Mouse (Mus musculus) forebrain, embryonic 16.5 days (tissue): ENCODE results near the gene Capn2. TPM values are rescaled to one million over a fixed set of nuclear protein-coding genes. Genes with fewer than 3 reads are reported as not detected.

ENCODE experiments used
- ATAC-seq: fragments of 200-750 bp; cut with Nextera tagmentation; 2 replicates; pipeline ENCODE4 v1.8.0; 2017; ENCODE audit warnings: mild to moderate bottlenecking, moderate library complexity
- H3K27ac ChIP-seq: fragments of 300-500 bp; sonication (generic); 2 replicates; pipeline ENCODE4 v1.5.1; 2014; ENCODE audit warnings: low read length, control low read depth
- H3K27me3 ChIP-seq: fragments of 300-500 bp; sonication (generic); replicated peaks from 2 replicates; pipeline ENCODE4 v1.6.1; 2014; ENCODE audit warnings: low read length; ENCODE audit not compliant: control insufficient read depth, insufficient read depth
- H3K36me3 ChIP-seq: fragments of 300-500 bp; sonication (generic); 2 replicates; pipeline ENCODE4 v1.6.1; 2014; ENCODE audit not compliant: control insufficient read depth, insufficient read depth
- H3K4me1 ChIP-seq: fragments of 300-500 bp; sonication (generic); replicated peaks from 2 replicates; pipeline ENCODE4 v1.6.1; 2014; ENCODE audit warnings: low read length; ENCODE audit not compliant: control insufficient read depth, insufficient read depth
- H3K4me2 ChIP-seq: fragments of 300-500 bp; sonication (generic); 2 replicates; pipeline ENCODE4 v1.6.1; 2014; ENCODE audit warnings: mild to moderate bottlenecking, low read length, control low read depth
- H3K4me3 ChIP-seq: fragments of 300-500 bp; sonication (generic); replicated peaks from 2 replicates; pipeline ENCODE4 v1.5.1; 2014; ENCODE audit warnings: mild to moderate bottlenecking, low read length, control low read depth
- H3K9ac ChIP-seq: fragments of 300-500 bp; sonication (generic); replicated peaks from 2 replicates; pipeline ENCODE4 v1.6.1; 2014; ENCODE audit warnings: low read depth, low read length, control low read depth
- H3K9me3 ChIP-seq: fragments of 300-500 bp; sonication (generic); 2 replicates; pipeline ENCODE4 v1.6.1; 2016; ENCODE audit warnings: low read length; ENCODE audit not compliant: control insufficient read depth
- whole genome bisulfite sequencing: fragments of 180-500 bp; shearing (Covaris S2); extraction: QIAGEN DNeasy Blood & Tissue Kit; methylation state at CpG from one replicate; pipeline ENCODE4 v1.1.7; 2014; 5-methylcytosine and 5-hydroxymethylcytosine counted together
- polyA plus RNA-seq: library from polyadenylated mRNA; unstranded; fragments of >200 nt; fragmentation: Nextera tagmentation; extraction: Ambion mirVana; gene quantifications from 2 replicates; pipeline ENCODE4 v1.2.1, GENCODE M21; 2015

Capn2 gene
- polyA plus RNA-seq, 1 experiment from 2014 or later, result 70.3 TPM

DNA sequence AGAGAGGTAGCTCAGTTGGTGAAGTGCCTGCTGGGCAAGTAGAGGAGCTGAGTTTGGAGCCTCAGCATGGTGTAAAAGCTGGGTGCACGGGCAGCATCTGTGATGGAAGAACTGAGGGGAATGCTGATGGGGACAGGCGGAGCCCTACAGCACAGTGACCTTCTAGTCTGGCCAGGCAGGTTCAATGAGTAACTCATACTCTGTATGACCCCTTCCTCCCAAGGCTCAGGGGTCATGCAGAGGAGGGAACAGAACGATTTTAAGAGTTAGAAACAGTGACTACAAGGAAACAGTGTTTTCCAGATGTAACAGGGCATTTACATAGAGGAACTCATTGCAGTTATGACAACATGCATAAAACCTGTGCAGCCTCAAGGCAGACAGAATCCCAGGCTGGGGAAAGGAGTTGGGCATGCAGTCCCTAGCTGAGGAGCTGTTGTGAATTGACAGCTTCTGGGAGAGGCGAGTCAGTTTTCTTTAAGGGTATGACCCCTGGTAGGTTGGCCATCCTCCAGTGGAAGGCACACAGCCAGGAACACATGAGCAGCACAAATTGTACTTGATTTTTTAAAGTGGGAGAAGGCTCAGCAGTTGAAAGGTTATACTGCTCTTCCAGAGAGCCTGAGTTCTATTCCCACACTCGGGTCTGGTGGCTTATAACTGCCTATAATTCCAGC lies 77.7 kb downstream of the Capn2 start:
- no peak for ATAC-seq
- Histone ChIP-seq H3K4me2 (no peak overlapping the region), H3K9ac (no peak overlapping the region), H3K9me3 (no peaks in the 10 kb centered on the region), H3K27ac (no peak overlapping the region), H3K27me3 (no peaks in the 10 kb centered on the region), H3K4me3 (no peak overlapping the region), H3K4me1 (no peaks in the 10 kb centered on the region), H3K36me3 (peaks cover 32% of the 10 kb centered on the region)
- WGBS, result 73% methylated on average over 5 of the region's 5 CpGs

DNA sequence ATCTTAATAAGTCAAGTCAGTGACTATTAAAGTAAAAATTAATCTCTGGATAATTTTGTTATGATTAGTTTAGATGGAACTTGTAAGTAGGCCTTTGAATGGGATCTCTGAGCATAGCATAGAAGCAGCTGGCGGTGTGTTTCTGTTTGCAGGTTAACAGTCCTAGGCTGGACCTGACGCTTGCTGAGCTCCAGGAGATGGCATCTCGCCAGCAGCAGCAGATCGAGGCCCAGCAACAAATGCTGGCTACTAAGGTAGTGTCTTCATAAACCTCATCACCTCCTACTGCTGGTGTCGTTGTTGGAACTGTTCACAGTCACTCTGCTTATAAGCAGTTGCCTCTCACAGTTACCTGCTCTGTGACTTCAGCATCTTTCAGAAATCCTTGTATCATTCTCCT lies 80.7 kb downstream of the Capn2 start:
- no peak for ATAC-seq
- peaks cover 30% of the 10 kb centered on the region for H3K36me3 ChIP-seq
- no peak overlapping the region for H3K4me3 ChIP-seq
- H3K4me1 ChIP-seq, result no peaks in the 10 kb centered on the region
- 69% methylated on average over 5 of the region's 5 CpGs for WGBS
- no peak overlapping the region for H3K4me2 ChIP-seq
- H3K27me3 ChIP-seq, result no peaks in the 10 kb centered on the region
- no peaks in the 10 kb centered on the region for H3K9me3 ChIP-seq
- H3K9ac ChIP-seq, result no peak overlapping the region
- no peak overlapping the region for H3K27ac ChIP-seq

DNA sequence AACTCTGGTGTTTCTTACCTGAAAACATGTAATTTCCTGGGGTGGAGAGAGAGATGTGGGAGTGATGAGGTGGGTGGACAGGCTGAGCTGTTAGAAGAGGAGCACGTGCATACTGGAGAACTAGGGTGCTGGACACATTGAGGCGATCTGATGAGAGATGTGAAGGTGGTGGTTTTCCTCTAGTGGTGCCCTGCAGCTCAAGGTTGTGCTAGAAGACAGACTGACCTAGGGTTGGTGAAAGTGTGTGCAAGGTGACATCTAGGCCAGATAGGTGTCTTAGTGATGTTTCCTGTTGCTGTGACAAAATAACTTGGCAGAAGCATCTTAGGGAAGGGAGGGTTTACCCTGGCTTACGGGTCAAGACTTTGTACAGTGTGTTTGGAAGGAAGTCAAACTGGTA lies 85.3 kb downstream of the Capn2 start:
- H3K36me3 ChIP-seq, result peaks cover 21% of the 10 kb centered on the region
- WGBS, result 100% methylated on average over 3 of the region's 3 CpGs

DNA sequence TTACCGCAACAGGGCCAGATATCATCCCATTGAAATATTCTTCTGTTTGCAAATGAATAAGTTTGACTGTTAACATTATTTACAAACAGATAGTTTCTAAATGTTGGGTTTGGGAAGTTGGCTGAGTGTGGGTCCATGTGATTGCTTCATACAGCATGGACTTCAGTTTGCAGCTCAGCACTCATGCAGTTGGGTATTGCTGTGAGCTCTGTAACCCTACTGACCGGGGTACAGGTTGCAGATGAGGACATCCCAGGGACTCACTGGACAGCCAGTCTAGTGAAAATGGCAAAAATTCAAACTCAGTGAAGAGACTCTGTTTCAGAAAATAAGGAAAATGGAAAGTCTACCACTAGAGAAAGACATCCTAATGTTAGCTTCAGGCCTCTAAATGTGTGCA lies 86.7 kb downstream of the Capn2 start:
- H3K4me1 ChIP-seq, result peaks cover 3% of the 10 kb centered on the region
- no peak for ATAC-seq
- H3K9me3 ChIP-seq, result no peaks in the 10 kb centered on the region
- H3K27ac ChIP-seq, result no peak overlapping the region
- no peaks in the 10 kb centered on the region for H3K27me3 ChIP-seq
- no peak overlapping the region for H3K9ac ChIP-seq
- no peak overlapping the region for H3K4me2 ChIP-seq
- H3K36me3 ChIP-seq, result peaks cover 17% of the 10 kb centered on the region
- no peak overlapping the region for H3K4me3 ChIP-seq
- 98% methylated on average over 2 of the region's 2 CpGs for WGBS

More for the DNA sequence above, 85.3 kb downstream of the Capn2 start:
- ATAC-seq, result no peak
- Histone ChIP-seq H3K27ac (no peak overlapping the region), H3K4me2 (no peak overlapping the region), H3K4me3 (no peak overlapping the region), H3K9me3 (no peaks in the 10 kb centered on the region), H3K27me3 (no peaks in the 10 kb centered on the region), H3K9ac (no peak overlapping the region), H3K4me1 (no peaks in the 10 kb centered on the region; the same call in 1 of the 2 replicates)

DNA sequence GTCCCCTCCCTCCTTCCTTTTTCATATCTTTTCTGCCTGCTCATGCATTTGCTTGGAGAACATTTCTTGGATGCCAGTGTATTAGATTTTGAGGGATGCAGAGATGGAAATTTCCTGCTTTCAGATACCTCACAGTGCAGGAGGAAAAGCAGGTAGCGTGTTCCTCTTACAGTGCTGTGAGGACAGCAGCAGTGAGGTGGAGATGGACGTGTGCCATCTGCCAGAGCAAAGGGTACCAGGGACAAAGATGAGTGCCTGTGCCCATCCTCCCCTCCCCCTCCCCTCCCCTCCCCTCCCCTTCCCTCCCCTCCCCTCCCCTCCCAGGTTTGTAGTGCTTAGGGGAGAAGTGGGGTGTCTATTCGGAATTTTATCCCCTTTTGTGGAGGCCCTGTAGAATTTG lies 87.6 kb downstream of the Capn2 start:
- H3K36me3 ChIP-seq, result peaks cover 12% of the 10 kb centered on the region
- no peaks in the 10 kb centered on the region for H3K9me3 ChIP-seq
- H3K4me3 ChIP-seq, result no peak overlapping the region
- no peak overlapping the region for H3K4me2 ChIP-seq
- H3K9ac ChIP-seq, result no peak overlapping the region
- 82% methylated on average over 3 of the region's 3 CpGs for WGBS
- no peak overlapping the region for H3K27ac ChIP-seq
- no peak for ATAC-seq
- no peaks in the 10 kb centered on the region for H3K27me3 ChIP-seq
- H3K4me1 ChIP-seq, result peaks cover 8% of the 10 kb centered on the region

DNA sequence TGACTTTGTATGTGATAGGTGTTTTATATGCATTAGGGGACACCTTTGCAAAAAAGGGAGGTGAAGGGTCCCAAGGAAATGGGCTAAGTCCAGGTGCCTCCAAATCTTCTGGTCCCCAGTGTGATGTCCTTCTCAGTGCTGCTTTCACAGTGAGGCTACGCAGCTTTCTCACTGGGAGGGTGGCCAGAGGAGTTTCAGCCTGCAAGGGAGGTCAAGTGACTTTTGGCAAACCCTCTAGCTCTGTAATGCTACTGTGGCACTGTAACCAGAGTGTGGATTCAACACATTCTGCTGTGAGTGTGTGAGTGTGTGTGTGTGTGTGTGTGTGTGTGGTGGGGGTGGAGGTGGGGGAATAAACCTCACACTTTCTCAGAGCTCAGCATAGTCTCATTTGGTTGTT lies 90.0 kb downstream of the Capn2 start:
- Histone ChIP-seq H3K27me3 (no peaks in the 10 kb centered on the region), H3K9ac (no peak overlapping the region)
- no peak for ATAC-seq

DNA sequence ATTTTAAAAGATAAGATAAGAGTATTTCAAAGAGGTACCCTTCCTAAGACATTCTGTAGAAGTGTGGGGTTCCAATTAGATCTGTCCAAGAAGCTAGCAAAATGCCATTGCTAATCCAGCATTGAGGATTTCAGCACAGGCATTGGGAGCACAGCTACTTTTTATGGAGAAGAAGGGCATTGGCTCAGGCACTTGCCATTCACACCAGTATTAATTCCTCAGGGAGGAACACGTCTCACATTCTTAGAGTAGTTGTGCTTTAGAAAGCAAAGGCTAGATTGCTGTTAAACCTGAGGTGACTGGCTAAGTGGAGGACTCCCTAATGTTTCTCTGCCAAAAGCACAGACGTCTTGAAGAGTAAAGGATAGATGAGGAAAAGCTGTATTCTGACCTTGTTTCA lies 91.0 kb downstream of the Capn2 start:
- Histone ChIP-seq H3K27ac (no peak overlapping the region), H3K36me3 (no peaks in the 10 kb centered on the region), H3K4me3 (no peak overlapping the region), H3K9me3 (no peaks in the 10 kb centered on the region), H3K4me1 (peaks cover 8% of the 10 kb centered on the region), H3K27me3 (no peaks in the 10 kb centered on the region), H3K4me2 (no peak overlapping the region), H3K9ac (no peak overlapping the region)
- 26% methylated on average over 2 of the region's 2 CpGs for WGBS
- ATAC-seq, result no peak

More for the DNA sequence above, 90.0 kb downstream of the Capn2 start:
- 64% methylated on average over 1 of the region's 1 CpGs for WGBS
- peaks cover 8% of the 10 kb centered on the region for H3K4me1 ChIP-seq
- no peaks in the 10 kb centered on the region for H3K9me3 ChIP-seq
- H3K4me2 ChIP-seq, result no peak overlapping the region
- no peak overlapping the region for H3K4me3 ChIP-seq
- H3K36me3 ChIP-seq, result peaks cover 4% of the 10 kb centered on the region; the same call in 1 of the 2 replicates
- H3K27ac ChIP-seq, result no peak overlapping the region

DNA sequence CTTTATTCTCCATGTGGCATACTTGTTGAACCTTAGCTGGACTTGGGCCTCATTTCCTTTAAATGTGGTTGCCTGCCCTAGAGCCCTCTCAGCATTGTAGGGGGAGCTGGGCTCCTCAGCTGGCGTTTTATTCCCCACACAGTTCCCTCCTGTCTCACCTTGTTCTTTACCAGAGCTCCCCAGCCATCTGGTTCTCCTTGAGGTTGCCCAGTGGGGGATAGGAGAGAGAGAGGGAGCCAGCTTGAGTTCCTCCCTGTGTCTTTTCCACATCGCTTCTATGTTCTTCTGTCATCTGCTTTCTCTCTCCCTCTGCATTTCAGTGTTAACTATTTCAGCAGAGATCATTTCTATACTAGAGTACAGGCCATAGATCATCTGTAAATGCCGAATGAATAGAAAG lies 92.2 kb downstream of the Capn2 start:
- H3K36me3 ChIP-seq, result no peaks in the 10 kb centered on the region
- H3K4me2 ChIP-seq, result no peak overlapping the region
- H3K27ac ChIP-seq, result peak overlapping the region; percentile 45
- 60% methylated on average over 3 of the region's 3 CpGs for WGBS
- H3K9me3 ChIP-seq, result no peaks in the 10 kb centered on the region
- H3K9ac ChIP-seq, result no peak overlapping the region
- ATAC-seq, result no peak
- no peaks in the 10 kb centered on the region for H3K27me3 ChIP-seq
- H3K4me1 ChIP-seq, result peaks cover 8% of the 10 kb centered on the region
- no peak overlapping the region for H3K4me3 ChIP-seq

DNA sequence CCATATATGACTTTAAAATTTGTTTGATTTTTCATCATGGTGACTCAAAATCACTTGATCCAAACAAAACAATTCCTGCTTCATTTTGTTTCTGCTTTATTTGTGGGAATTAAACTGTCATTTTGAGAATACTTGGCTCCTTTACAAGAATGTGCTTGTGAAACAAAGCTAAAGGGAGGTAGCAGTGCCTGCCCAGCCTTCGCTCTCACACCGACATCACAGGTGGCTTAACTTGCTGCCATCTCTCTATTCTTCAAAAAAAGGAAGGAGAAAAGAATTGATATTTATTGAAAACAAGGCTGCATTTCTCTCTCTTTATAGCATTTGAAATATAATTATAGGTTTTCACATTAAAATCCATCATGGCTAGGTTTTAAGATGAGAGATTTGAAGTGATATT lies 93.1 kb downstream of the Capn2 start:
- WGBS, result 44% methylated on average over 2 of the region's 2 CpGs

DNA sequence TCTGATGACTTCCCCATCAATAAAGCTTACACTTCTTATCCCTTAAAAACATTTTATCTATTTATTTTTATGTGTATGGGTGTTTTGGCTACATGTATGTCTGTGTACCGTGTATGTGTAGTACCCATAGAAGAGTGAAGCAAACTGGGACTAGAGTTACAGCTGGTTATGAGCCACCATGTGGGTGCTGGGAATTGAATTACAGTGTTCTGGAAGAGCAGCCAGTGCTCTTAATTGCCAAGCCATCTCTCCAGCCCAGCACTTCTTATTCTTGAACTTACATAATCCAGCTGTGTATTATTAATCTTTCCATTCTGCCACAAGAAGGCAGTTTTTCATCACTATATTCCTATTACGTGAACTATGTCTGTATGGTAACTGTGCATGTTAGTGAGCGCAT lies 97.9 kb downstream of the Capn2 start:
- H3K4me2 ChIP-seq, result no peak overlapping the region
- H3K27me3 ChIP-seq, result no peaks in the 10 kb centered on the region
- ATAC-seq, result no peak
- no peak overlapping the region for H3K9ac ChIP-seq
- no peak overlapping the region for H3K27ac ChIP-seq
- no peaks in the 10 kb centered on the region for H3K36me3 ChIP-seq
- no peaks in the 10 kb centered on the region for H3K9me3 ChIP-seq
- no peak overlapping the region for H3K4me3 ChIP-seq
- WGBS, result 89% methylated on average over 3 of the region's 3 CpGs
- H3K4me1 ChIP-seq, result no peaks in the 10 kb centered on the region; the same call in none of the 2 replicates

More for the DNA sequence above, 93.1 kb downstream of the Capn2 start:
- Histone ChIP-seq H3K4me2 (no peak overlapping the region), H3K9ac (no peak overlapping the region), H3K4me3 (no peak overlapping the region), H3K4me1 (peaks cover 8% of the 10 kb centered on the region), H3K9me3 (no peaks in the 10 kb centered on the region), H3K27me3 (no peaks in the 10 kb centered on the region), H3K27ac (no peak overlapping the region), H3K36me3 (no peaks in the 10 kb centered on the region)
- no peak for ATAC-seq
